In genomic region chr8:20378353-20378752, GRCm38 (mm10) we compare ENCODE assay signal across 9 mouse cellular contexts. TPM values are rescaled to one million over a fixed set of nuclear protein-coding genes. Genes with fewer than 3 reads are reported as not detected.
A peak's percentile ranks its signal among the peaks of the same experiment; 100 is the strongest.
DNase-seq lines count a peak whose midpoint lies in the region.
"Had no signal": no experiment of that assay in that cellular context is flagged by ENCODE, and none has a peak within 500 bp of the region (broad histone marks: within the 10 kb centered on the region; RNA-seq: fewer than 3 reads in every experiment).

No protein-coding gene starts in this region.

- DNase-seq in T-cell, adult 2 months (ENCODE audit: low spot score), result peak; percentile 22
- peak; percentile 13 to 21 for DNase-seq in cerebellum, postnatal 10 days
- DNase-seq in gastrocnemius, postnatal 25 days, result peak; percentile 60
- DNase-seq in kidney, adult 11 months, result peak; percentile 56
- peak; percentile 59 to 77 for DNase-seq in left cerebral cortex, adult 18-20 months (ENCODE audit: low spot score in 2 of 2)
- peak; percentile 50 to 67 for DNase-seq in lung, postnatal 4 days
- peak; percentile 35 to 45 for DNase-seq in spleen, postnatal 10 days (ENCODE audit: low spot score in 2 of 2)
- peak; percentile 15 for DNase-seq in thymus, postnatal 4 days

RNA-seq across cellular contexts. Expression of gene Gm15319, which starts 15.3 kb away (rescaled TPM):
- under 1 TPM in 1 of 2 experiments, not detected in 1; 0.24 TPM for total RNA-seq in gastrocnemius, postnatal 25 days (2021)
- total RNA-seq in left cerebral cortex, adult 18-20 months (2021), result 1 to 10 TPM; 1.3 to 2.6 TPM
- total RNA-seq: megakaryocyte progenitor cell, adult 5-6 weeks had no signal

Comparison
In these comparisons a context has a peak if more than half of its experiments do, and no peak if none do; other contexts are left out.
1. Peak in every context shown above with its lines: DNase-seq.
2. DNase-seq: peak in every context shown above with its lines; median percentile 68 in left cerebral cortex, adult 18-20 months; 60 in gastrocnemius, postnatal 25 days; 58 in lung, postnatal 4 days; 56 in kidney, adult 11 months; 40 in spleen, postnatal 10 days; 22 in T-cell, adult 2 months; 17 in cerebellum, postnatal 10 days; 15 in thymus, postnatal 4 days.